Mouse (Mus musculus): ENCODE measurements around the gene Ak9.

Ak9 gene

DNA sequence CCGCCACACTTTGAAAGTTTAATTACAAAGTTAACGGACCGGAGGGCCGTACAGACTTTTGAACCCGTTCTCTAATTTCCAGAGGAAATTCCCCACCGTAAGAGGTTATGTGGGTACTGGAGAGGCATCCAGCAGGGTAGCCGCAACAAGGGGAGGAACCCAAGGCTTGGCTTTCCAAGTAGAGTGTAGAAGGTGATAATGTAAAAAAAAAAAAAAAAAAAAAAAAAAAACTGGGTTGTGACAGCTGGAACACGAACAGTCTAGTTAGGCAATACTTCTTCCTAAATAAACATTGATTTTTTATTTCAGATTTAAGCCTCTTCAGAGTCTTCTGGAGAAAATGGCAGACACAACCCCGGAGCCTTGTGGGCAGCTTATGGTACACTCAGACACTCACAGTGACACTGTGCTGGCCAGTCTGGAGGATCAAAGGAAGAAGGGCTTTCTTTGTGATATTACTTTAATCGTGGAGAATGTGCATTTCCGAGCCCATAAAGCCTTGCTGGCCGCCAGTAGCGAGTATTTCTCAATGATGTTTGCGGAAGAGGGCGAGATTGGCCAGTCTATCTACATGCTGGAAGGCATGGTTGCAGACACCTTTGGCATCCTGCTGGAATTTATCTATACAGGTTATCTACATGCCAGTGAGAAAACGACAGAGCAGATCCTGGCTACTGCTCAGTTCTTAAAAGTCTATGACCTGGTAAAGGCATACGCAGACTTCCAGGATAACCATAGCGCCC, 147.2 kb downstream of the Ak9 start:
- no peak for DNase-seq (ENCODE audit: low spot score in 2 of 2)

DNA sequence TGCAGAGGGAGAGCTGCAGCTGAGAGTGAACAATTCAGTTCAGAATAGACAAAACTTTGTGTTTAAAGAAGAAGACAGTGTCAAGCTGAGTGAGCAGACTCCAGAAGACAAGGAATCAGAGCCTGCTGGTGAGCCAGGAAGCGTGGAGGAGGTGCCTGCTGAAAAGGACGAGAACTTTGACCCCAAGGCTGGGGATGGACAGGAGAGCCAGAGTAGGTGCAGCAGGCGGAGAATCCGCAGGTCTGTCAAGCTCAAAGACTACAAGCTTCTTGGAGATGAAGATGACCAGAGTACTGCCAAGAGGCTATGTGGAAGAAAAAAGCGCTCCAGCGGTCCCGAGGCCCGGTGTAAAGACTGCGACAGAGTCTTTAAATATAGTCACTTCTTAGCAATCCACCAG, 147.9 kb downstream of the Ak9 start:
- DNase-seq (ENCODE audit: low spot score in 2 of 2), result no peak

DNA sequence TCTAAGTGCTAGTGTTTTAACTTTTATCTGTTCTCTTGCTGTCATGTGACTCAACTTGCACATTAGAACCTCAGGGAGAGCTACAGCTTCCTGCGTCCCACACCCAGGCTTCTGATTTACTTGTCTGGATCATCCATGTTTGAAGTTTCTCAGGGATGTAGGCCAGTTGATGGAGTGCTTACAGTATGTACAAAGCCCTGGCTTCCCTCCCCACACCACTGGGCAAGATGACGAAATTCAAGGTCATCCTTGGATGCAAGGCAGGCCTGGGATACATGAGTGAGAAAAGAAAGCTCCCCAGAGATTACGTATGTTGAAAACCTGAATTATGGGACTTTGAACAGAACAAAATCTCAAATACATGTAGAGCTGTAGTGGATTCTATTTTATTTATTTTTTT, 149.0 kb downstream of the Ak9 start:
- no peak for DNase-seq (ENCODE audit: low spot score in 2 of 2)

DNA sequence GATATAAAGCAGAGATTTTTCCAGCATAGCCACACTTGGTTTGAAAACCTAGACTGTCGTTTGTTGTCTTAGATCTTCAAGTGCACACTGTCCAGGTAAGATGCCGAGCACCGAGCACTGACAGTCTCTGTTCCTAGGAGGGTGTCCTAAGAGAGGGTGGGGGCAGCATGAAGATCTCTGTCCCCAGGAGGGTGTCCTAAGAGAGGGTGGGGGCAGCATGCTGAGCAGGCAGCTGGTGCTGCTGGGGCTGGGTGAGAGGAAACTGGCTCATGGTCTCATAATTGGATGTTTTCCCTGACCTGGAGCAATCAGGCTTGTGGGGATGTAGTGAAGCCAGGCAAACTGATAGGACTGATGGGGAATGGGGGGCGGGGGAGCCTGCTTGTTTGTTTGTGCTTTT, 156.2 kb downstream of the Ak9 start:
- DNase-seq (ENCODE audit: low spot score in 2 of 2), result no peak

DNA sequence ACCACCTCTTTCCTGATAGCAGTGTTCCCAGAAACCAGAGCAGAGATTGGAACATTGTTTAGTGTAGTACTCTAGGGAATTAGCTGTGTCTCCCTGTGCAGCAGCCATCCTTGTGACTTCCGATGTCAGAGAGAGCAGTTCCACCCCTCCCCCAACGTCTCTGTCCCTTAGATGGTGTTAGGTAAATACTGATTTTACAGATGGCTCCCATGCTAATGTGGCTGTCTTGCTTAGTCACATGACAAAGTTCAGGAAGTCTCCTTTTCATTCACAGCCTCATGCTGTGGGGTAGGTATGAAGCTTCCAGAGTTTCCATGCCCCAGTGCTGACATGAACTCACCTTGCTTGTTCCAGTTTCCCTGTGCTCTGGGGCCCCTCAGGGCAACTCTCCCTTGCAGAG, 156.7 kb downstream of the Ak9 start:
- no peak for DNase-seq (ENCODE audit: low spot score in 2 of 2)

DNA sequence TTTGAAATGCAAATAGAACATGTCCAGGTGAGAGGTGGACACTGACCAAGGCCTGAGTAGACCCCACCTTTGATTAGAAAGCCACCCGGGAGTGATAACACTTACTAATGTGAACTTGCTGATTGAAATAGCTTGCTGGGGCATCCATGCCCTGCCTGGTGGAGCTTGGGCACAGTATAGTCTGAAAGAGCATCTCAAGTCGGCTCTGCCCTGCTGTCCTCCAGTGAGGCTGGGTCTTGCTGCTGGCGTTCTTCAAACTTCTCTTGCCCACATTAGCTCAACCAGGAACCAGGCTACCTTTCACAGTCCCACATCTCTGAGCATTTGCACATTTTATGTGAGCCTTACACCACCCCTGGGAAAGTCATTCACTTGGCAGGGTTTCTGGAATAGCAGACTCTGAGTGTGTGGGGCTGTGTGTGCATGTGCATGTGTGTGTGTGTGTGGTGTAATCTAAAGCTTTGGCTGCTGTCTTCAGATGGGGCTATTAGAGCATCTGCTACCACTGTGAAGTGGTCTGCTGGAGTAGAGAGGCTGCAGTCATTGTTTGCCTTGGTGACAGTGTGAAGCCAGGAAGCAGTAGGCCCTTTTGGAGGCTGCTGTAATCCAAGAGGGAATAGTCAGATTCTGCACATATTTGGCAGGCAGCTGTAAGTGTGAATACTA, 157.4 kb downstream of the Ak9 start:
- no peak for DNase-seq (ENCODE audit: low spot score in 2 of 2)

DNA sequence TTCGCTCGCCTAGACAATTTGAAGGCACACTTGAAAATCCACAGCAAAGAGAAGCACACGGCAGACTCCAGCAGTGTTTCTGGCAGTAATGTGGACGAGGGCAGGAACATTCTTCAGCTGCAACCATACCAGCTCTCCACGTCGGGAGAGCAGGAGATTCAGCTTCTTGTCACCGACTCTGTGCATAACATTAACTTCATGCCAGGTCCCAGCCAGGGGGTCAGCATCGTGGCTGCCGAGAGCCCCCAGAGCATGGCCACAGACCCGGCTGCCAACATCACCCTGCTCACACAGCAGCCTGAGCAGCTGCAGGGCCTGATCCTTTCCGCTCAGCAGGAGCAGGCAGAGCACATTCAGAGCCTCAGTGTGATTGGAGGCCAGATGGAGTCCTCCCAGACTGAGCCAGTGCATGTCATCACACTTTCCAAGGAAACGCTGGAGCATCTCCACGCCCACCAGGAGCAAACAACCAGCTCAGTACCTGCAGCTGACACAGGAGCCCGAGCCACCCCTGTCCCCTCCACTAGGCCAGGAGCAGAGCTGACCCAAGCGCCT, 160.7 kb downstream of the Ak9 start:
- DNase-seq (ENCODE audit: low spot score in 2 of 2), result no peak

DNA sequence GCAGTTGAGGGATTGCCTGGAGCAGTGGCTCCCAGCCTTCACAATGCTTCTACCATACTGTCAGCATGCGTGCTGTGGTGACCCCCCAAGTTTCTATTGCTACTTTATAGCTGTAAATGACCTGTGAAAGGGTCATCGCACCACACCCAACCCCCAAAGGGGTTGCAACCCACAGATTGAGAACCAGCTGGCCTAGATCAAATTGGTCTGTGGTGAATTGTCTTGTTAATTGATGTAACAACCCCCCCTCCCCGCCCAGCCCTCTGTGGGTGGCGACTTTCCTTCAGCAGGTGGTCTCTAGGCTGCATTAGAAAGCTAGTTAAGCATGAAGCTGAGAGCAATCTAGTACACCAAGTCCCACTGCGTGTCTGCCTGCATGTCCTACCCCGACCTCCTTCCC, 163.5 kb downstream of the Ak9 start:
- DNase-seq (ENCODE audit: low spot score in 2 of 2), result no peak

DNA sequence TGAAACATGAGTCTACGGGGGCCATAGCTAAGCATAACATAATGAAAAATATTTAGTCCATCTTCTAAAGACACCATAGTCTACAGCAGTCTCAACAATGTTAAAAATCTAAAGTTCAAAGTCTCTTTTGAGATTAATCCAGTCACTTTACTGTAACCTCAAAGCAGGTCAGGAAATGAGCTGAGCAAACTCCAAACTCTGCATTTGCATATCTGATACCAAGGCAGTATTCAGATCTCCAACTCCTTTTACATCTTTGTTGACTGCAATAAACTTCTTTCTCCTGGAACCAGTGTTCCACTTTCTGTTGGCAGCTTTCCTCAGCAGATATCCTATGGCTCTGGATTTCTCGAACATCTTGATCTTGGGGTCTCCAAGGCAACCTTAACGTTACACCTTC, 166.9 kb downstream of the Ak9 start:
- no peak for DNase-seq (ENCODE audit: low spot score in 2 of 2)

DNA sequence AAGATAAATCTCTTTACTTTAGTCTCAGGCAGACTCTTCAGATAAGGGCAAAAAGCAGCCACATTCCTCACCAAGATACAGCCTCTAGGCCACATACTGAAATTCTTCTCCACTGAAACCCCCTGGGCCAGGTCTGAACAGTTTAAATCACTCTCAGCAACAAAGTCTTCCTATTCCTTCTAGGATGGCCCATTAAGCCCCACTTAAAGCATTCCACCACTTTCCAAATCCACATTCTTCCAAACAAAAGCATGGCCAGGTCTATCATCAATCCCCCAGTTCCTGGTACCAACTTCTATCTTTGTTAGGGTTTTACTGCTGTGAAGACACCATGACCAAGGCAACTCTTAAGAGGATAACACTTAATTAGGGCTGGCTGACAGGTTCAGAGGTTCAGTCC, 168.8 kb downstream of the Ak9 start:
- no peak for DNase-seq (ENCODE audit: low spot score in 2 of 2)

DNA sequence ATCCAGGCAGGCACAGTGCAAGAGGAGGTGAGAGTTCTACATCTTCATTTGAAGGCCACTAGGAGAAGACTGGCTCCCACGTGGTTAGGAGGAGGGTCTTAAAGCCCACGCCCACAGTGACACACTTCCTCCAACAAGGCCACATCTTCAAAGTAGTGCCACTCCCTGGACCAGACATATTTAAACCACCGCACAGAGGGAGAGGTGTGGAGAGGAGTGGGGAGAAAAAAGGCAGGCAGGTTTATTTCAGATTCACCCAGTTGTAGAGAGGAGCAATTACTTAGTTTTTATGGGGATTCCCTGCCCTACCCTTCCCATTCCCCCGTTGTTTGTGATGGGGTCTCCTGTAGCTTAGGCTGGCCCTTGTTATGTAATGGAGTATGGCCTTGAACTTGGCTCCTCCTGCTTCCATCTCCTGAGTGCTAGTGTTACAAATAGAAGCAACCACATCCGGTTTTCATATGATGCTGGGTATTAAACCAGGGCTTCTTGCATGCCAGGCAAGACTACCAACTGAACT, 169.2 kb downstream of the Ak9 start:
- no peak for DNase-seq (ENCODE audit: low spot score in 2 of 2)

DNA sequence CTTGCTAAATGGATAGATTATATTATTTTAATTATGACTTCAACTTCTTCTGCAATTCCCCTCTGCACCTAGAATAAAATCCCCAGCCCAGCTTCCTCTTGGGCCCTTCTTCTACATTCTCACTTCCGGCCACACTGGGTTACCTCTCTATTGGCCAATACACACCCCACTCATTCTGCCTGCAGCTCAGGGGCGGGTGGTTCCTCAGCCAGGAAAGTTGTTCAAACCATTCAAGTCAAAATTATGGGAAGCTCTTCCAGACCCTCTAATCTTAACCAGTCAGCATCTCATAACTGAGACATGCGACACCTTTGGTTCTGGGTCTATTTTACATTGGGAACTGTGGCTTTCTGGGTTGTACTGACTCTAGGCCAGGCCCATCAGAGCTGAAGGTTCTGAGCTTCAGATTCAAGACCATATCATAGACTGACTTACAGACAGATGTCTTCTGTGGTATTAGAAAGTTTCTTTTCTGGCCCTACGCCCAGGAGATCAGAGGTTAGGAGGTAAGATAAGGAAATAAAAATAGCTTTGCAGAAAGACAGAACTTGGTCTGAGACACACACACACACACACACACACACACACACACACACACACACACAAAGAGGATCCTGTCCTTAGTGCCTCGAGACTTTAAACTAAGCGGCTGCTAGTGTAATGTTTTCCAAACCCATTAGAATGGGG, 170.1 kb downstream of the Ak9 start:
- DNase-seq (ENCODE audit: low spot score in 2 of 2), result no peak

DNA sequence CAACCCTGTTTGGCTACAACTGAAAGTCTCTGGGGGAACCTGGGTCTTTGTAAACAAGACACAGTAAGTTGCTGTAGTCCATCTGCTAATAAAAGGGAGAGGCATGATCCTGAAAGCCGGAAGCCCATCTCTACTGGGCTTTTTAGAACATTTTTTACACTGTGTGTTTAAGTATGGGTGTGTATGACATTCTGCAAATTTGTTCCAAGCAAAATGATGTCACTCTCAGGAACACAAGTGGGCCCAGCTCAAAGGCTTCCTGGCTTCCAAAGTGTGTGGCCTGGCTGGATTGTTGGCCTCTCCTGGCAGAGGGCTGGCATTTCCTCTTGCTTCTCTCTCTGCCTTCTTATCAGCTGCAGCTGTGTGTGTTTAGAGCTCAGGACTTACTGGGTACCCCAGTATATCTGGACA, 171.2 kb downstream of the Ak9 start:
- no peak for DNase-seq (ENCODE audit: low spot score in 2 of 2)

DNA sequence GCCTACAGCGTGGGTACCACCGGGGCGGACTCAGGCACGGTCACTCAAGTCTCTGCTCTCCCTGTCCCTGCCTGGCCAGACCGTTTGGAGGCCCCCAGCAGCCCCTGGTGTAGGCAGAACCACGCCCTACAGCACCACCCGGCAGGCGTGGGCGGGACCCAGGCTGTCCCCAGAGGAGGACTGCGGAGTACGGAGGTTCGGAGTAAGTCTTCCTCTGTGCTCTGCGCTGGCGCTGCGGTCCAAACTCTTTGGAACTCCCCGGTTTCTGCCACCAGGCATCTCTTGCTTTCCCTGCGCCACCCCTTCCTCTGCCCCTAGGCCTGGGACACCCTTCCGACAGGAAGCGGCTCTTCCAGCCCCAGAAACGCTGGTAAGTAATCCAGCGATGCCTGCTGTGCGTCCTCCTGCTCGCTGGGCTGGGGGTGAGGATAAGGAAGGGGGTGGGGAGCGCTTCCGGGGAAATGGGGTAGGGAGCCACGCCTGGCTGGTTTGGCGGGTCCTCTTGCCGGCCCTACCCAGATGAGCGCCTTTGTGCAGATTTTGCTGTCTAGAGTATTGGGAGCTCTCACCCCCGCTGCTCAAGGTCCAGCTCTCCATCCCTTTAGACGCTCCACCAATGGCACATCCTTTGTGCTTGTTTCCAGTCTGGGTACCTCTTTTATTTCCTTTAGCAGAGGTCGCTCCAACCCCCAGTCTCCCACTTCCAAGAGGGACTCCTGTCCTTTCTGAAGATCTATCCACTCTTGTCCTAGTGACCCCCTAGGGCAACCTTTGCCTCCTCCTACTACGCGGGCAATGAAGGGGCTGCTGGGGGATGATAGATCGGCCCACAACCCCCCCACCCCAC, 172.6 kb downstream of the Ak9 start, which contains the start of gene Mical1:
TSS of gene Mical1 (plus strand) at position 144 of the 847 bp plus-strand sequence.
- DNase-seq (ENCODE audit: low spot score in 2 of 2), result peak; percentile 53 to 54

DNA sequence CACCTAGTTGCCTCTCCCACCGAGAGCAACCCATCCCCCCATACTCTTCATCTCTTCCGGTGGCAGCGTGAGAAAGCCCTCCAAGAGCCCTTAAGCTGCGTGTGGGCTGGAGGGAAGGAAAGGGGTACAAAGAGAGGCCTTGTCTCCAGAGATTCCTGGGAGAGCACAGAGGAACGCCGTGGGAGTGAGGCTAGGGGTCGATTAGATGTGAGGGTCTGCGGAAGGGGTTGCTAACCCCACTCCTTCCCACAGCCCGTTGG, 173.2 kb downstream of the Ak9 start:
- DNase-seq (ENCODE audit: low spot score in 2 of 2), result no peak

DNA sequence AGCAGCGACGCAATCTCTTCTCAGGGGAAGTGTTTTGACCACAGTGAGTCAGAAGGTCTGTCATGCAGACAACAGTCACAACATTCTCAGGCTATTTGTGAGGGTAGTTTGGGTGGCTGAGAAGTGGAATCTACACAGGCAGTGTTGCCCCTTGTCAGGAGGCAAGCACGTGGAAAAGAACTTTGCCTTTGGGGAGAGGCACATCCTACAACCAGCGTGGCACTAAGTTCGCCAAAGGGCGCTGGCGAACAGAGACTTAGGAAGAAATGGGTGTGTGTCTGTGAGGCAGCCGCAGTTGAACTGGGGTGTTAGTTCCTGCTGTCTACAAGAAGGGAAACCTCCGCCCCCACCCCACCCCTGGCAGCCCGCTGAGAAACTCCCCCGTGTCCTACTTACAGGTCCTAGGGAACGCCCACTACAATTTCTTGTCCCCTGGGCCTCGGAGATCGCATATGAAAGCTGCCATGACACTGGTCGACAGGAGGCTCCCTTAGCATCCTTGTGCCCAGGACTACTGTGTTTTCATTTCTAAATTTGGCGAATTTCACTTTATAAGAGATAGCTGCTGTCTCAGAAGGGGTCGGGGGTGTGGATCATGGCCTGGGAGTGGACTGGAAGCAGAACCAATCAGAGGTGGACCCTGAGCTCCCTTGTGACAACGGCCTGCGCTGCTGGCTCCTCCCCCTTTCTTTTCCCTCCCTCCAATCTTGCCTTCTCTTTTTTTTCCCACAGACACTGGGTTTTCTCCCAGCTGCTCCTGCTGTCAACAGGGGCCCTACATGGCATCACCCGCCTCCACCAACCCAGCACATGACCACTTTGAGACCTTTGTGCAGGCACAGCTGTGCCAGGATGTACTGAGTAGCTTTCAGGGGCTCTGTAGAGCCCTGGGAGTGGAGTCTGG, 173.8 kb downstream of the Ak9 start:
- peak; percentile 66 to 70 for DNase-seq (ENCODE audit: low spot score in 2 of 2)

DNA sequence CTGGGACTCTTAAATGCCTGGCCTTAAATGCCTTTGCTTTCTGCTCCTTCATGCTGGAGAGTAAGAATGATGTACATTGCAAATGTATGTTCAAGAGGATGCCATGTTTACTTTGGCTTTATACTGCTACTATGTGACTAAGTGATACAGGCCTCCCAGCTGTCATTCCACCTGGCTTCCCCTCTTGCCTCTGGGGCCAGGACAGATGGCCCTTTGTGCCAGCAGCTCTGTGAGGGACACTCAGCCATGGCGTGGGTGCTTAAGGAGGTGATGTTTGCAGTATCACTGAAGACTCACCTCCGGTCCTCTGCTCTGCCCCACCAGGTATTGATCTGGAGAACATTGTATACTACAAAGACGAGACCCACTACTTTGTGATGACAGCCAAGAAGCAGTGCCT, 176.2 kb downstream of the Ak9 start:
- no peak for DNase-seq (ENCODE audit: low spot score in 2 of 2)

DNA sequence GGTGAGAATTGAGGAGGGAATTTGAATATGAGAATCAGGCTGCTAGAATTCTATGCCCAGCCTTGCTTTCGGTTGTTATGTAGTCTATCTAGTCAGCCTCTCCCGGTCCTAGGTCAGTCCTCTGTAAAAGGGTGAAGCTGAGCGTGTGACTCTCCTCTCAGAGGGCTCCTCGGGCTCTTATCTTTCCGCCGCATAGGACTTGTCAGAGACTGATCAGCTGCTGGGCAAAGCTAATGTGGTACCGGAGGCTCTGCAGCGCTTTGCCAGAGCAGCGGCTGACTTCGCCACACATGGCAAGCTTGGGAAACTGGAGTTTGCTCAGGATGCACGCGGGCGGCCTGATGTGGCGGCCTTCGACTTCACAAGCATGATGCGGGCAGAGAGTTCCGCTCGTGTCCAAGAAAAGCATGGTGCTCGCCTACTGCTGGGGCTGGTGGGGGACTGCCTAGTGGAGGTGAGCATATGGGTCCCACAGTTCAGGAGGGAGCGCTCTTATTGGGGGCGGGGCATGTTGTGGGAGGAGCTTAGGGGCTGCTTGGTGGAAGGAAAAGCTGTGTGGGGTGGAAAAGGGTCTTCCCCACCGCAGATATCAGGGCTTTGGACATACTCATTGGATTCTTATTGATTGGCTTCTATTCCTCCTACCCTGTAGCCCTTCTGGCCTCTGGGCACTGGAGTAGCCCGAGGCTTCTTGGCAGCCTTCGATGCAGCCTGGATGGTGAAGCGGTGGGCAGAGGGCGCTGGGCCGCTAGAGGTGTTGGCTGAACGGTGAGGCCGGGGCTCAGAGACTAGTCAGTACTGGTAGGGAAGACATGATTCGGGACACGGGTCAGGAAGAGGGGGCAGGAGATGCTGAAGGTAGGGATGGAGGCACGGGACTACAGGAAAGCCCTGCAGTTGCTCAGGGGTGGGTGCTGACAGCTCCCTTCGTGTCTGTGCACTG, 177.4 kb downstream of the Ak9 start:
- no peak for DNase-seq (ENCODE audit: low spot score in 2 of 2)

DNA sequence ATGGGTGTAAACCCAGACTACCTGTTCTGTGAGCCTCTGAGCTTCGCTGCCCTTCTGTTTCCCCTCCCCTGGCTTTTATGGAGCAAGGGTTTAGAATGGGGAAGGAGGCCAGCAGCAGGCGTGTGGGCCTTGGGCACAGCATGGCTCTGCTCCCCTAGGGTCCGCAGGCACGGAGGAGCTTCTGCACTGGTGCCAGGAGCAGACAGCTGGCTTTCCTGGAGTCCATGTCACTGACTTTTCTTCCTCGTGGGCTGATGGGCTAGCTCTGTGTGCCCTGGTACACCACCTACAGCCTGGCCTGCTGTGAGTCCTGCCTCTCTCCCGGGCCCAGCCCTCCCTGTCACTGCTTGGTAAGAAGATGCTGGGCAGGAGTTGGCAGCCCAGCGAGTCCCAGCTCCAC, 178.7 kb downstream of the Ak9 start:
- DNase-seq (ENCODE audit: low spot score in 2 of 2), result no peak

Measured in frontal cortex, postnatal 10 days (tissue).